Mouse (Mus musculus) liver, embryonic 14.5 days (tissue): Measurements from ENCODE around the gene Xxylt1.

Experiments used
- CTCF ChIP-seq: IDR thresholded peaks from 2 replicates; pipeline ENCODE4 v1.5.1; 2016; ENCODE audit warnings: antibody characterized with exemption, low read depth, control low read depth
- EP300 ChIP-seq: IDR thresholded peaks from 2 replicates; pipeline ENCODE4 v1.6.1; 2016; ENCODE audit warnings: antibody characterized with exemption, low read depth

DNA sequence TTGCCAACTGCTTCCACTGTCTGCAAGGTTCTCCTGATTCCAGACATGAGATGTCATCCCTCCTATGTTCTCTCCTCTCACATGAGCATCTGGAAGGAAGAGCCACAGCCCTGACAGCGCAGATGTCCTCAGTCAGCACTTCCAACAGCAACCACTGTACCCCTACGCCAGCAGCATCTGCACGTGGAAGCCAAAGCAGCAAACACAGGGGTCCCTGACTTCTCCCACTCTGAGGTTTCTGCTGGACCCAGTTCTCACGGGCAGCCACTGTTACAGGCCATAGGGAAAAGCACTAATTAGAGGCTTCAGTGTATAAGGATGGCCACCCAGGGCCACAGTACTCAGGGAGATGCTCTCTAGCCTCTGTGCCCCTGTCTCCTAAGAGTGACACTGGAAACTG, 98.0 kb downstream of the Xxylt1 start:
- TF ChIP-seq CTCF (no peak), EP300 (no peak)
